Mouse (Mus musculus): ENCODE measurements around the gene Cnbp.

Gene Cnbp

DNA sequence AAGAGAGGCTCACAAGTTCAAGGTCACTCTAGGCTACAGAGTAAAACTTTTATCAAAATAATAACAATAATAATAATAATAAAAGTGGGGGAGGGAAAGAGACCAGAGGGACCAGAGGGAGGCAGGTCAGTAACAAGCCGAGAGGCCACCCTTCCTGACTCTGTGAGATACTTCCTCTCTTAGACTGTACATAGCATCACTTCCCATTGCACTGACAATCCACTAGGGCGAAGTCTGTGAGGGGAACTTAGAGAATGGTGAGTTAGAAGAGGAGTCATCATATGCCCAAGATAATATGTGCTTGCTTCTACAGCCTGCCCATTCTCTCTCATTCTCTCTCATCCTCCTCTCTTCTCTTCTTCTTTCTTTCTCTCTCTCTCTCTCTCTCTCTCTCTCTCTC, 44.9 kb downstream of the Cnbp start:
- no peak for DNase-seq (ENCODE audit: low spot score)

- DNase-seq (ENCODE audit: low spot score), result no peak
These were observed 45.5 kb downstream of the Cnbp start for GRCm38 (mm10) chr6:87805448-87805847.

- no peak for DNase-seq (ENCODE audit: low spot score)
These were observed 46.0 kb downstream of the Cnbp start for GRCm38 (mm10) chr6:87804886-87805285.

DNA sequence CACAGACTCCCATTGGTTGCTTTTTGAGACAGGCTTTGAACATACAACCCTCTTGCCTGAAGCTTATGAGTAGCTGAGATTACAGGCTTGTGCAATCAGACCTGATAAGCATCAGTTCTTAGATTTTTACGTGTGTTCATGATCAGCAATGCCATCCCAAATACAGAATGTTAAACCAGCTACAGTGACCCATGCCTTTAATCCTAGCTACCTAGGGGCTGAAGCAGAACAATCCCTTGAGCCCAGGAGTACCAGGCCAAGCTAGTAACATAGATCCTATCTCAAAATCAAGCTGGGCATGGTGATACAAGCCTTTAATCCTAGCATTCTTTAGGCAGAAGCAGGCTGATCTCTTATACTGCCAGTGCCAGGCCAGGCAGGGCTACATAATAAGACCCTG, 46.9 kb downstream of the Cnbp start:
- DNase-seq (ENCODE audit: low spot score), result no peak

DNA sequence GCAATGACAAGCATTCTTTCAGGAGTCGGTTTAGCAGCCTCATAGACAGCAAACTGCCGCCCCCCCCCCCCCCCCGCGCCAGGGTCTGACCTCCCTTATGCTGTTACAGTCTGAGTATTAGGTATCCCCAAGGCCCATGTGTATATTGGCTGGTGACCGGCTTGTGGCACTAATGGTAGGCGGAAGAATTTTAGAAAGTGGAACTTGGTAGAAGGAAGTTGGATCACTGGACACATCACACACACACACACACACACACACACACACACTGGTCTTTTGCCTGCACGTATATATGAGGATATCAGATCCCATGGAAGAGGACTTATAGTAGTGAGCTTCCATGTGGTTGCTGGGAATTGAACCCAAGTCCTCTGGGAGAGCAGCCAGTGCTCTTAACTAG, 48.4 kb downstream of the Cnbp start:
- DNase-seq (ENCODE audit: low spot score), result no peak

DNA sequence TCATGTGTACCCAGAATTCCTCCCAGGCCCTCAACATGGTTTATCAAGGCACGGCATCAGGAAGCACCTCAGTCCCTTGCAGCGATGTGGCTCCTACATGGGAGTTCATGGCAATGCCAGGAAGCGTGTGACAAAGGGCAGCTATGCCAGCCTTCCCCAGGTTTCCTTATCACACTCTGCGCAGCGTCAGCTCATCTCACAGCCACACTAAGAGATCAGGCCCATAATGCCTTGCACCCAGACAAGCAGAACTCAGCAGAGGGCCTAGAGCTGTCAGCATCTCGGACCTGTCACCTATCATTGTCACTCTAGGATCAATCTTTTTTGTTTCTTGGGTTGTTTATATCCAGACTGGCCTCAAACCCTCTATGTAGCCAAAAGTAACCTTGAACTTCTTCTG, 51.3 kb downstream of the Cnbp start:
- DNase-seq (ENCODE audit: low spot score), result no peak

DNA sequence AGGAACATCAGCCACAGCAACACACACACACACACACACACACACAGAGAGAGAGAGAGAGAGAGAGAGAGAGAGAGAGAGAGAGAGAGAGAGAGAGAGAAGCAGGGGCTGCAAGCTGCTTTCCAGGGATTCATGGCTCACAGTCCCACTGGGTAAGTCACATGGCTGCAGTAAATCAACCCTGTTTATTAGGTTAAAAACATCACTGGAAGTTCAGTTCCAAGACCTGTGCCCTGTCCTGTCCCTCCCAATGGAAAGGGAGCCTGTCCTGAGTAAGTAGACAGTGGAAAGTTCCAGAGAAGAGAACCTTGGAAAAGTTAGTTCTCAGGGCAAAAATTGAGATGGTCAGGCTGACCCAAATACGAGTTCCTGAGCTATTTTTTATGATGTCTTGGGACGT, 53.6 kb downstream of the Cnbp start:
- no peak for DNase-seq (ENCODE audit: low spot score)

GRCm38 (mm10) chr6:87796251-87796880, 54.5 kb downstream of the Cnbp start:
- DNase-seq (ENCODE audit: low spot score), result no peak

DNA sequence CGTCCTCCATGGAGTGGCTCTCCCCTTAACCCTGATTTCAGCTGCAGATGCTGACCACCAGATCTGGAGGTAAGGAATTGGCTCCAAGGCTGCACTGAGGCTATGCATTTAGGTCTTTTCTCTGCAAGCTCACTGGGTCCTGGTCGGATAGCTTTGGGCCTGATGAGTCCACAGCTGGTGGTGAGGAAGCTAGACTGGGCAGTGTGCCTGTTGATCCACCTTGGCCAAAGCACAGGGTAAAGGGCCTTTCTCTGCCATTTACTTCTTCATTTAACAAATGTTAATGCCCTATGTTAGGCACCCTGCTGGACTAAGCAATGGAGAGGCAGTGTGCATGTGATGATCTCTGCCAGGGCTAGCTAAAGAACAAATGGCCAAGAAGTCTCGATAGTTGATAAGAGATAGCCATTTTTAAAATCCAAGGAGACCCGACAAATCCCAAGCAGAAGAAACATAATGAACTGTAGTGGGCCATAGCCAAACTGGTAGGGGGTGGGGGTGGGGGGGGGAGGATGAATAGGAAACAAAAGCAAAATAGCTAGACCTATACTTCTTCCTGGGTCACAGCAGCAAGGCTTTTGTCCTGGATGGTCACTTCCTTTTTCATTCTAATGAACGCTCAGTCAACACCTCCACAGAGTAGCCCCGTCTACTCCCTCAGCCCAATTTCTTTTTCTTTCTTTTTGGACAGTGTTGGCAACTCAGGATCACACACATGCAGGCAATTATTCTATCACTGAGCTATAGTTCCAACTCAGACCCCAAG, 55.3 kb downstream of the Cnbp start:
- no peak for DNase-seq (ENCODE audit: low spot score)

DNA sequence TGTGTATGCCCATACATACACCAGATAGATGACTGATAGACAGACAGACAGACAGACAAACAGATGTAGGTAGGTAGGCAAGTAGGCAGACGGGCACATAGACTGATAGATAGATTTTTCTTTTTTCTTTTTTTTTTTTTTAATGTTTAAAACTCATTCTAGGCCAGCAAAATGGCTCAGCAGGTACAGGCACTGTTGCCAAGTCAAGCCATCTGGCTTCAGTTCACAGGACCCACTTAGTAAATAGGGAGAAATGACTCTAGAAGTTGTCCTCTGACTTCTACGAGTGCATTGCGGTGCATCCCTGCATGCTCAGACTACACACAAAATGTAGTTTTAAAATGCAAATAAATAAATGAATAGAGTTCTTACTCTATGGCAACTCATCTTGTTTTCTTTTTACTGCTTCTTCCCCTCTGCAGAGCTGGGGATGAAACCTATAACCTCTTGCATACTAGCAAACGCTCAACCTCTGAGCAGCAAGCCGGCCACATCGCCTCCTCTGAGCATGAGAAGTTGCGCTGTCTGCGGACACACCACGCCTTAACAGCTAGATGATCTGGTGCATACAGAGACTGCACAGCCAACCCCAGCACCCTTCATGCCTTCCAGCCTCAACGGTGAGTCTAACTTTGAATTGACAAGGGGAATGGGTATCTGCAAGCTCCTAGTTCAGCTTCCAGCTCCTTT, 56.9 kb downstream of the Cnbp start:
- no peak for DNase-seq (ENCODE audit: low spot score)

All from ovary, adult 18-20 months (tissue).